Mouse (Mus musculus) testis, postnatal 14 days (tissue): ENCODE measurements around the gene Krt75.
"Not testable (repeated sequence)": the region's sequence is repeated elsewhere in the genome, so short reads cannot be mapped to it uniquely, and the experiment has no call there.

Experiments used
- DNase-seq: peaks from one replicate; pipeline ENCODE4 v3.0.0; 2021; ENCODE audit warnings: low spot score

Gene Krt75

GRCm38 (mm10) chr15:101517161-101517560 is 56.5 kb downstream of the Krt75 start, which contains the start of gene Gm49425:
Gene Gm49425 (minus strand): TSS chr15:101517261.
- not testable (repeated sequence) for DNase-seq
